Mouse (Mus musculus) urinary bladder, postnatal 4 days (tissue): ENCODE data around the gene Spock2.
"Not testable (repeated sequence)": the region's sequence is repeated elsewhere in the genome, so short reads cannot be mapped to it uniquely, and the experiment has no call there.

Experiments
- DNase-seq, 2 experiments: peaks; one replicate each; pipeline ENCODE4 v3.0.0; 2021 to 2022; ENCODE audit warnings: low spot score in 2 of 2

Spock2 gene

DNA sequence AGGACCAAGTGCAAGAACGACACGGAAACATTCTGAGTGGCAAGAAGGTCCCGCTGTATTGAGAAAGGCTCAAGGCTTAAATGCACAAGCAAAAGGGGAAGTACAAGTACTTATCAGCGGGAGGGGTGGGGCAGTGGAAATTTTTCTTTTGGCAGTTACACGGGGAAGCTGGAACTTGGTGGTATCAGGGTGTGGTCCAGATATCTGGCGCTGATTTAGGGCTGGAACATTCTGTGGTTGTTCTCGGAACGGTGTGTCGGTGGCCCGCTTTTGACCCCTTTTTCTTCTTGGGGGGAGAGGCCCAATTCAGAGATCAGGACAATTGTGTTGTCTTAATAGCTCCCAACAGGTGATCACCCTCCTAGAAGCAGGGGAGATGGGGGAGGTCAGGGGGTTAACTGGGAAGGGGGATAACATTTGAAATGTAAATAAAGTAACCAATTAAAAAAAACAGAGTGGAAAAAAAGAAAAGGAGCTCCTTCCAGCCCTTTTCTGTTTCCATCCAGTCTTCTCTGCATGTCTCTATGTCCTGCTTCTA lies 41.6 kb downstream of the Spock2 start:
- not testable (repeated sequence) for DNase-seq

GRCm38 (mm10) chr10:60148087-60148486 lies 42.1 kb downstream of the Spock2 start:
- peak; percentile 57 to 86 for DNase-seq

DNA sequence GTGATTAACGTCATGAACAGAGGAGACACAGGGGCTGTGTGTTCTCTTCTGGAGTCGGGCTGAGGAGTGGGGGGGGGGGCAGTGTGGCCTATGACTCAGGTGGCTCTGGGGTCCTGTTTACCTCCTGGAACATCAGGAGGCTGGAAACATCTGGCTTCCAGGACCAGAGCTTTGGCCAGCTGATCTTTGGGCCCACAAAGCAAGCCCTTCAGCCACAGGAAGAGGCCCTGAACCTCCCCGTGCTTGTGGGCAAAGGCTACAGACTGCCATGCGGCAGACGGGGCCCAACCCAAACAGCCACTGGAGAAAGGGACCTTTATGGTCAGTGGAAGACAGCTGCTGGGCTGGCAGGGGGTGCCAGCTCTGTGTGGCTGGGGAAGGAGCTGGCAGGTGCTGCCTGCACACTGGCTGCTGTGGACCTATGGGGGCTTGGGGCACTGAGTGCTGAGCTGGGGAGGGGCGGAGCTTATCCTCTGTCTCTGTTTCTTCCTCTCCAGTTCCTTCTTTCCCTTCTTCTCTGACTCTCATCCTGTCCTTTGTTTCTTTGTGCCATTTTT lies 45.2 kb downstream of the Spock2 start:
- no peak for DNase-seq

DNA sequence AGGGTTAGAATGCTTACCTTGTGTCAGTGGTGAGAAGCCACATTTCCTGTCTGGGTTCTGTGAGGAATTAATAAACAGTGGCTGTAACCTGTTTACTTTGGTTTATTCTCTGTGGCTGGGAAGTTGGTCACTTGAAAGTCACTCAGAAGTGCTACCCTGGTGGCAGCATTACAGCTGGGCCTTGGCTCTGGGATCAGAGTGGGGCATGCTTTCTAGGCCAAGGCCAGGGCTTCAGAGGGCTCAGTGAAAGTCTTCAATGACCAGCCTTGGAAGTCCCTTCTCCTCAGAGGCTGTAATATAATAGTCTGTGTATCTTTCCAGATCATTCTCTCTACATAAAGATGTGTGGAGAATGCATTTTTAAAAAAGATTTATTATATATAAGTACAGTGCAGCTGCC lies 50.0 kb downstream of the Spock2 start:
- DNase-seq, result no peak

DNA sequence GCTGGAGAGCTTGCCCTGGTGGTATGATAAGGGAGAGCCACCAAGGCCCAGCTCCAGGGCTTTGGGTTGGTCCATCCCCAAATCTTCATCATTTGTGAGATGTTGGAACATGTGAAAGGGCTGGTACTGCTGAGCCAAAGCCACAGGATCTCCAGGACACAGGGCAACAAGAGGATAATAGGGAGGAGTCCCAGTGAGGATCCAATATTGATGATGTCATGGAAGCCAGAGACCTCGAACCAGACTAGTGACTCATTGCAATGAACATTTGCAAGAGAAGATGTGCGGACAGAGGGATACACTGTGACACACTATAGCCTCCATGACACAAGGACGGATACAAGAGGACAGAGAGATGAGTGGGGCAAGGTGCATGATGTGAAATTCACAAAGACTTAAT lies 52.1 kb downstream of the Spock2 start:
- DNase-seq, result no peak

- not testable (repeated sequence) for DNase-seq
Observed at GRCm38 (mm10) chr10:60161397-60161796, 55.4 kb downstream of the Spock2 start.

DNA sequence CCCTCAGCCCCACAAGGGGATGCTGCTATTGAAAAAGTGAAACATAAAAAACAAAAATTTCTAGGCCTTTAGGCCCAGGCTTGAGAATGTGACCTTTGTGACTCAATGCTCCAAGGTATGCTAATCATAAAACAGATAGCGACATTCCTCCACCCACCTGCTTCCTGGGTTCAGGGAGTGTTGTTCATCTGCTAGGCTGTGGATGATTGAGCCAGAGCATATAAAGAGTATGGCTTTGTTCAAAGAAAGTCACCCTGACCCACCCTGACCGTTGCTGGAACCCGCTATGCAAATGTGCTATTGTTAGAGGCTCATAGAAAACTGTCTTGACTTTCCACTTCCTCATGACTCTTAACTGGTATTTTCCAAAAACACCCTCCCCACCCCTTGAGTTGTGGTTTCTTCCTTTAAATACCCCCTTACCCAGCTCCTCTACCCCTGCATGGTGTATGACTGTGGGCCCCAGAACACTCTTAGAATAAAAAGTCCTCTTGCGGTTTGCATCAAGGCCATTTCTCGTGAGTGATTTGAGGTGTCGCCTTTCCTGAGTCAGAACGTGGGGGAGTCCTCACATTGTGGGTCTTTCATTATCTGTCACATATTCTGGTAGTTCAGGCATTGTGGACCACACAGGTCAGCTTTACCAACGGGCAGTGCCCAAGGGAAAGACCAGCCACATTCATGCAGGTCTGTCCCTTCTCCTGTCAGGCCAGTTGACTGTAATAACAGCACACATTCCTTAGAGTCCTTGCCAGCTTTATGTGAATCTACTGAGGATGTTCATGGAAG lies 56.4 kb downstream of the Spock2 start:
- DNase-seq, result not testable (repeated sequence)

- DNase-seq, result no peak
Observed at GRCm38 (mm10) chr10:60162973-60163255, 56.9 kb downstream of the Spock2 start.

- no peak for DNase-seq
Observed at GRCm38 (mm10) chr10:60164869-60165268, 58.9 kb downstream of the Spock2 start.

GRCm38 (mm10) chr10:60166068-60166467 lies 60.0 kb downstream of the Spock2 start:
- no peak for DNase-seq

DNA sequence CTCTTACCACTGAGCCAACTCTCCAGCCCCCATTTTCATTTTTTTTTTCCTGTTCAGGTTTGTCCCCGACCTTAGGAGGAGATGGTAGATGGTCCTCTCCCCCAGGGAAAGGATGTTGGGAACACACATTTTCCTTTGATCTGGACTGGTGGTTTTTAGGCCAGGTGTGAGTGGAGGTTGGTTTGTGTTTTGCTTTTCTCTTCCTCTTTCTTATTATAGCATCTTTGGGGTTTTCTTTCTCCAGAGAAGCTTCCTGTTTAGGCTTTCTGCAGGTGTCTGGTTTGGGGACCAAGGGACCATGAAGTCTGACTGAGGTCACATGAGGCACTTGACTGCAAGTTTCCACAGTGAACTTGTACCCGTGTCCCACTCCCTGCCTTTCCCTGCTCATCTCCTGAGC lies 62.3 kb downstream of the Spock2 start:
- no peak for DNase-seq

DNA sequence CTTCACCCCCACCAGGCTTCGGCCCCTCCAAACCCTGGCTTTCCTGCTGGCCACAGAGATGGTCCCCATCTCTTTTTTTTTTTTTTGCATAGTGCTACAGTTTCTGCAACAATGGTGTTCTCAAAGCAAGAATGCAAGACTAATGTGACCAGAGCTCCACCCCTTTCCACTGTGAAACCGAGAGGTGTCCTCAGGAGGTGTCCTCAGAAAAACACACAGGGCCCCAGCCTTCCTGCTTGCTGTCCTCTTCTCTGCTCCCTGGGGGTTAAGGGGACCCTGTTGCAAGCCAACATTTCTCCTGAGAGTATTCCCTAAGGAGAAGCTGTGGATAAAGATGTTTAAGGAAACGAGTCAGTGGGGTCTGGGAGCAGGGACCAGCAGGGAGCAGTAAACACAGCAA lies 62.9 kb downstream of the Spock2 start:
- no peak for DNase-seq

DNA sequence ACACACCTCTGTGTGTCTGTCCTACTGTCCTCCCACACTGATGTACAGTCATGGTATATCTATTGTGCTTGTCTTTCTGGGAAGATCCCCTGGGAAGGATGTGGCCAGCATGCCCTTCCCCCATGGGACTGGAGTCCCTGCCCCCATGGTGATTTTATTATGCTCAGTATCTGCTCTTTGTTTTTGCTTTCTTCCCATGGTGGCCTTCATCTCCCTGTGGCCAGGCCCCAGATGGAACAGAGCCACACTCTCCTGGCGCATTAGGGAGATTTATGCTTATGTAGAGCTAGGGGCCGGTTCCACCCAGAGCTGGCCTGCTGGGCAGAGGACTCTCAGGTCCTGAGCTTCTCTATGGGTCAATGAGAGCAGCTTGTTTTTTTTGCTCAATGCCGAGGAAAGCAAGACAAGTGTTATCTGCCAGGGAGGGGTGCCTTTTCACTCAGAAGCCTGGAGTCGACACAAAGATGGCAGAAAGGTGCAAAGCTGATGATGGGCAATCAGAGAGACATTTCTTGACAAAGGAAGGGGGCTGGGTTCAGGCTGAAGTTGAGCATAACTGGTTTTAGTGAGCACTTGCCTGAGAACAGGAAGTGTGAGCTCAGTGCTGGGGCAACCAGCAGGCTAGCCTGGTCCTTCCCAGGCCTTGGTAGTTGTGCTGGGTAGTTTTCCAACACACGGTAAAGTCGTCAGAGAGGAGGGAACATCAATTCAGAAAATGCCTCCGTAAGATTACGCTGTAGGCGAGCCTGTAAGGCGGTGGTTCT lies 64.5 kb downstream of the Spock2 start:
- no peak for DNase-seq

GRCm38 (mm10) chr10:60171368-60171767 lies 65.3 kb downstream of the Spock2 start:
- DNase-seq, result no peak

DNA sequence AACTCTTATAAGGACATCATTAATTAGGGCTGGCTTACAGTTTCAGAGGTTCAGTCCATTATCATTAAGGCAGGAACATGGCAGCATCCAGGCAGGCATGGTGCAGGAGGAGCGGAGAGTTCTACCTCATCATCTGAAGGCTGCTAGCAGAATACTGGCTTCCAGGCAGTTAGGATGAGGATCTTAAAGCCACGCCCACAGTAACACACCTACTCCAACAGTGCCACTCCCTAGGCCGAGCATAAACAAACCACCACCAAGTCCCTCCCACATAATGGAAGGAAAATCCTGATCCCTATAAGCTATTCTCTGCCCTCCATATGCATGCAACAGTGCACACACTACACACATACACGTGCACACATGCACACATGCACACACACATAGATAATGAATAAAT lies 66.3 kb downstream of the Spock2 start:
- DNase-seq, result no peak

DNA sequence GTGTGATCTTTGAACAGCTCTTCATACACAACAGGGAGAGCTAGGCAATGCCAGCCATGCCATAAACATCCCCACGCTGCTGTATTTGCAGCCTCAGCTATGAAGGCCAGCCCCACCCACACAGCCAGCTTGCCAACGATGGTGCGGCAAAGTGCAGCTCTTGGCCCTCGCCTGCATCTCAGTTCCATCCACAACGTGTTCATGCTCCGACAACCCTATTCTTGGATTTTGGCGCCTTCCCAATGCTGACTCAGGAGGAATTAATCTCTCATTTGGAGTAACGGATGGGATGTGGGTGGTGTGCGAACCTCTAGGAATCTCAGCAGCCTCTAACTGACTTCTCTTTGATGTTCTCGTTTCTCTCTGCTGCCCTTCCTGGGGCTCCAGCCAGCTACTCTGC lies 67.0 kb downstream of the Spock2 start:
- DNase-seq, result peak in 1 of 2 experiments; percentile 56

- no peak for DNase-seq
Observed at GRCm38 (mm10) chr10:60174506-60174905, 68.5 kb downstream of the Spock2 start.

DNA sequence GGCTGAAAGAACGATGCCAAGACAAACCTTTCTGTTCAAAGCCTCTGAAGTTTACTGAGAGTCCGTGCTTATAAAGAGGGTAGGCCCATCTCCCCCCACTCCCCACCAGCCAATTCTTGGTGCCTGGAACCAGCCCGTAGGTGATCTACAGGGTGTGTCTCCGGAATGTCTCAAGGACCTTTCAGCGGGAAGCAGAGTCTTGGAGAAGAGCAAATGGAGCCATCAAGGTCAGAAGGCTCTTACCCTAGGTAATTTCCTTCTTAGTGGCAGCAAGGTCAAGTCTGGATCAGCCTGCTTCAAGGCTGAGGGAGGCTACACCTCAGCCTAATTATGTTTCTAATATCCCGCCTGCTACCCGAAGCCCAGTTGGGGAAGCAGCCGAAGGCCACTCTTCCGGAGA lies 69.3 kb downstream of the Spock2 start:
- DNase-seq, result not testable (repeated sequence)
